Mouse (Mus musculus): ENCODE results near the gene Olfr984.

Gene Olfr984

DNA sequence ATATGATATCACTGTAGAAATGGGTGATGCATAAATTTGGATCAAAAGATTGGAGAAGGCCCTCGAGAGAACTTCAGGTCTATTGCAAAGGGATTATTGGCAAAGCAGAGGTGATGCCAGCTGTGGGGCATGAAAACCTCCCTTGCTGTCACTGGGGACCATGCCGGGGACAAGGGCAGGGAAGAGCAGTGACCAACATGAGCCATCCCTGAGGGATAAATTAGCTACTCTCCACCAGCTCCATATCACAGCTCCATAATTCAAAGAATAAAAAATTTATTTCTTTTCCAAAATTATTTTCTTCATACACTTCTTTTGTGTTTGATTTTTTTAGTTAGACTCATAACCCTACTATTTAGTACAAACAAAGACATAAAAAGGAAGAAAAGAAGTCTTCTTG lies at the start of gene Olfr984:
Olfr984 (minus strand) TSS at position 101 of the 400 bp plus-strand sequence.
- DNase-seq: no peak

DNA sequence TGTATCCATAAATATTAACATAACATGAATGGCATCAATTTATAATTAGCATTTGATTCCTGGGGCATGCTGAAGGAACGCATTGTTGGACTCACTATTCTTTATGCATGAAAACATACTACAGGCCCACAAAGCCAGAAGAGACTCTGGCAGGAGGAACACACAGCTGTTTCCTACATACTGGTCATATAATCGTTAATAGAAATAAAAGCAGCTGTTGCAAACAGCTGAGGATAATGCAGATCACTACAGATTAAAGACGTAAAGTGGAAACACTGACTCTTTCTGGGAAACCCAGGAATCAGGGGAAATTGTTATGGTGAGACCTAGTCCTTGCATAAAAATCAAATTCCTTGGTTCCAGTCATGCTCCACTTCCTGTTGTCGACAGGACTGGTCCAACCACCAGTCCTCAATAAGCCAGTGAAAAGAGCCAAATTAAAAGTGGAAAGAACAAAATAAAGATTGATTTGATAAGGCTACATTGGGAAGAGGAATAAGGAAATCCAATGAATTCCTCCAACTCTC lies 41.2 kb upstream of the Olfr984 start:
- no peak for DNase-seq

GRCm38 (mm10) chr9:40141544-40141943 lies 27.5 kb upstream of the Olfr984 start:
- DNase-seq: no peak

DNA sequence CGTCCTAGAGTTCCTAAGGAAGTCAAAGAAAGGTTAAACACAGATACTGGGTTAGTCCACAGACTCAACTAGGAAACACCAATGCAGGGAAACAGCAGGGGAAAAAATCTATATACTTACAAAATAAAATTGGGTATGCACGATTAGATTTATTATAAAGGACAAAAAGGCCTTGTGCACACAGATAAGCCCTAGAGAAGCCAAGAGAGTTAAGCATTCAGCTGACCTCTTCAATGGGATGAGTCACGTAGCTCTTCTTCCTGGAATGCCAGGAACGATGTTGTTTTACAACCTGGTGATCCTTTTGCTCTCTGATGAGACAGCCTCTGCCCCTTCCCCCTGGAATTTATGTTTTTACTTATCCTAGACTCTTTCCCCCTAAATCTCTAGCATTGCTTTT lies 25.5 kb upstream of the Olfr984 start:
- DNase-seq: no peak

GRCm38 (mm10) chr9:40136987-40137688 lies 23.1 kb upstream of the Olfr984 start:
- DNase-seq: no peak

DNA sequence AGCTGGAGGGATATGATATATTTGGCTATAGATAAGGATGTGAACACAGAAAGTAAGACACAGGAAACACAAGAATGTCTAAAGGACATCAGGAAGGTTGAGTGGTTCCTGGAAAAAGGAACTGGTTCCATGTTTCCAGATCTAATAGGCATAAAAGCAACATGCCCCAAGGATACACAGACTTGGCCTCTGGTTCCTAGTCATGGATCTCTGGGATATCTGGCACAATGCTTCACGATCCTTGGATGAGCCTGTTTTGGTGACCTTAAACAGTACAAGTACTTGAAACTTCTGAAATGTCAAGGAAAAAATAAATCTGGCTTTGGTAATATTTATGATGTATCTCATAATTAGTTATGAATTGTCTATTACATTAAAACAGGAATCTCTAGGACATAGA lies 16.6 kb upstream of the Olfr984 start:
- no peak for DNase-seq

- DNase-seq: no peak
Observed at GRCm38 (mm10) chr9:40130084-40130483, 16.1 kb upstream of the Olfr984 start, which contains the start of gene Olfr985. Gene Olfr985, minus strand, starts transcription at chr9:40130184.

DNA sequence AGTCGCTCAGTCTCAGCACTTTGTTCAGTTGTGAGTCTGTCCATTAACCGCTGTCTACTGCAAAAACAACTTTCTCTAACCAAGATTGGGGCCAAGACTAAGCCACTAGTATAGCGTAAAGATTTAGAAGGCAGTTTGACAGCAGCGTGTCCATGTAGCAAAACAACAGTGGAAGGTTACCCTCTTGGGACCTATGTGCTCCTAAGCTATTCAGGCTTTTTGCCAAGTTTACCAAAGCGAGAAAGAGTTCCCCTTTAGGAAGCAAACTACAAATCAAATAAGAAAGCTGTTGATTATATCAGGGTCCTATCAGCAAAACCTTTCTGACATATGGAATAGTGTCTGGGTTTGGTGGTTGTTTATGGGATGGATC lies 3.3 kb upstream of the Olfr984 start:
- DNase-seq: no peak

- no peak for DNase-seq
Observed at GRCm38 (mm10) chr9:40116645-40117286, 2.8 kb upstream of the Olfr984 start.

DNA sequence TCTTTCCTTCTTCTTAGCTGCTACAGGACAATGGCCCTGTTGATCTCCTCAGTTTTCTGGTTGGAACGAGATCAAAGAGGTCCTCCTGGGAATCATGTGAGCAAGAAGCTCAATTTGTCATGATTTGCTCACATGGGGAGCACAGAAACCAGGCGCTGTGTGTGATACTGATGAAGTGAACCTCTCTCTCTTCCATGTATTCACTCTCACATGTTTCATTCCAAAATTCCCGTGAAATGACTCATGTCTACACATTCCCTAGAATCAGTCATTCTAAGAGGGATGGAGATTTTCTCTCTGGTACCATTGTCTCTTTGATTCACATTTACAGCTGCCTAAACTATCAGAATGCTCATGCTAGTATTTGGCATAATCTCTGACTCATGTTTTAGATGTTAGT lies 19.2 kb downstream of the Olfr984 start:
- DNase-seq: no peak

GRCm38 (mm10) chr9:40093495-40093894 lies 20.5 kb downstream of the Olfr984 start, which contains the start of gene Olfr983:
Gene Olfr983, minus strand, starts transcription at chr9:40093595.
- DNase-seq: no peak

DNA sequence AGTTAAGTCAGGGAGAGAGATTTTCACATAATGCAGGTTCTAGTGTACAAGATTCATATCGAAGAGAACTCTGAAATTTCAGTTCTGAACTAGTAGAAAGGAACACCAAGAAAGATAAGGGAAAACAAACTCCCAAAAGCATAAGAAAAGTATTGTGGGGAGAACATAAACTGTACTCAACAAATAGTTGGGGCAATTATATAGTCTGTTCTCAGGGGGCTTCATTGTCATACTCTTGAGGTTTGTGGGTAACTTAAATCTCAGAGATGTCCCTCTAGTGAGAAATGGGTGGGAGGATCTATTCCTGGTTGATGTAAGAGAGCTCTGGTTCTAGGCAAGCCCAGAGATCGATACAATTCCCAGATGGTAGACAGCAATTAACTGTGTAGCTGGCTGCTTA lies 40.5 kb downstream of the Olfr984 start, which contains the start of gene Olfr982:
Olfr982 (plus strand) TSS at position 301 of the 400 bp plus-strand sequence.
- DNase-seq: no peak

DNA sequence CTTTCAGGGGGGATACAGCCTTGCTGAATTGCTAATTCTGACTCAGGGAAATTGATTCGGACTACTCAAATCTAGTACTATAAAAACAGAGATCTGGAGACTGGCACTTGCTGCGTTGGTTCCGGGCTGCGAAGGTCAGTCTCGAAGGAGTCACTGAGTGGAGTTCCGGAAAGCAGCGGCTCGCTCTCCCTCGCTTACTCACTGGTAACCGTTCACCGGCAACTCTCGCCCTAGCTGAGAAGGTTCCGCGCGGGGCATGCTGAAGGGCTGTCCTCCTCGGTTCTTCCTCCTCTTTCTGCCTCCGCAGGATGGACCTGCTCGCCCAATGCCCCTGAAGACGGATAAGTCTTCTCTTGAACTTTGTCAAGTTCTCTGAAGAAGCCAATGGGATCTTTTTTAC lies 63.9 kb downstream of the Olfr984 start:
- no peak for DNase-seq

All from right cerebral cortex, postnatal 4 days (tissue).